Mouse (Mus musculus) midbrain, embryonic 12.5 days (tissue): ENCODE data around the gene Maml3. TPM values are rescaled to one million over a fixed set of nuclear protein-coding genes. Genes with fewer than 3 reads are reported as not detected.

Experiments
- ATAC-seq: fragments of 200-750 bp; cut with Nextera tagmentation; 2 replicates; pipeline ENCODE4 v1.8.0; 2017; ENCODE audit warnings: low read depth, moderate TSS enrichment, moderate library complexity; ENCODE audit not compliant: low FRiP score
- H3K27ac ChIP-seq: fragments of 300-500 bp; sonication (generic); replicated peaks from 2 replicates; pipeline ENCODE4 v1.5.1; 2016; ENCODE audit warnings: mild to moderate bottlenecking
- H3K27me3 ChIP-seq: fragments of 300-500 bp; sonication (generic); 2 replicates; pipeline ENCODE4 v1.6.1; 2016; ENCODE audit warnings: mild to moderate bottlenecking
- H3K36me3 ChIP-seq: fragments of 300-500 bp; sonication (generic); 2 replicates; pipeline ENCODE4 v1.6.1; 2016
- H3K4me1 ChIP-seq: fragments of 300-500 bp; sonication (generic); 2 replicates; pipeline ENCODE4 v1.6.1; 2016
- H3K4me2 ChIP-seq: fragments of 300-500 bp; sonication (generic); replicated peaks from 2 replicates; pipeline ENCODE4 v1.6.1; 2016; ENCODE audit warnings: mild to moderate bottlenecking, moderate library complexity
- H3K4me3 ChIP-seq: fragments of 300-500 bp; sonication (generic); 2 replicates; pipeline ENCODE4 v1.5.1; 2016; ENCODE audit warnings: mild to moderate bottlenecking
- H3K9ac ChIP-seq: fragments of 300-500 bp; sonication (generic); replicated peaks from 2 replicates; pipeline ENCODE4 v1.6.1; 2016; ENCODE audit warnings: mild to moderate bottlenecking, moderate library complexity
- H3K9me3 ChIP-seq: fragments of 300-500 bp; sonication (generic); 2 replicates; pipeline ENCODE4 v1.6.1; 2016; ENCODE audit warnings: mild to moderate bottlenecking
- WGBS: fragments of 180-500 bp; shearing (Covaris S2); methylation state at CpG from one replicate; pipeline ENCODE4 v1.1.7; 2016; 5-methylcytosine and 5-hydroxymethylcytosine counted together
- polyA plus RNA-seq: library from polyadenylated mRNA; unstranded; fragments of >200 nt; fragmentation: Nextera tagmentation; extraction: Ambion mirVana; gene quantifications from 2 replicates; pipeline ENCODE4 v1.2.1, GENCODE M21; 2016

Gene Maml3
- polyA plus RNA-seq, 1 experiment from 2014 or later: 8.2 TPM

GRCm38 (mm10) chr3:51731949-51732636 is 372.8 kb downstream of the Maml3 start:
- Histone ChIP-seq H3K36me3 (no peaks in the 10 kb centered on the region), H3K4me1 (peaks cover 36% of the 10 kb centered on the region), H3K4me2 (no peak overlapping the region), H3K4me3 (no peak overlapping the region), H3K9me3 (no peaks in the 10 kb centered on the region), H3K27me3 (no peaks in the 10 kb centered on the region), H3K9ac (no peak overlapping the region), H3K27ac (peak overlapping the region; percentile 75)
- 70% methylated on average over 16 of the region's 16 CpGs for WGBS
- ATAC-seq: peak; percentile 48; the same call in 1 of the 2 replicates

- Histone ChIP-seq H3K27me3 (no peaks in the 10 kb centered on the region), H3K4me1 (peaks cover 36% of the 10 kb centered on the region), H3K4me3 (no peak overlapping the region), H3K9me3 (no peaks in the 10 kb centered on the region), H3K9ac (no peak overlapping the region), H3K4me2 (no peak overlapping the region), H3K27ac (no peak overlapping the region; the same call in 1 of the 2 replicates), H3K36me3 (no peaks in the 10 kb centered on the region)
- ATAC-seq: no peak
- 93% methylated on average over 7 of the region's 7 CpGs for WGBS
These were observed 374.2 kb downstream of the Maml3 start for GRCm38 (mm10) chr3:51730662-51731061.

GRCm38 (mm10) chr3:51729109-51729918 is 375.6 kb downstream of the Maml3 start:
- Histone ChIP-seq H3K27ac (no peak overlapping the region; the same call in none of the 2 replicates), H3K4me3 (no peak overlapping the region), H3K9ac (no peak overlapping the region), H3K9me3 (no peaks in the 10 kb centered on the region), H3K27me3 (no peaks in the 10 kb centered on the region), H3K36me3 (no peaks in the 10 kb centered on the region), H3K4me1 (peaks cover 36% of the 10 kb centered on the region), H3K4me2 (no peak overlapping the region)
- ATAC-seq: peak; percentile 64; the same call in 1 of the 2 replicates
- WGBS: 40% methylated on average over 14 of the region's 14 CpGs

- no peak overlapping the region for H3K9ac ChIP-seq
- ATAC-seq: 0 out of 2 replicates have a peak, but pooled peaks have one; percentile 16
- no peak overlapping the region for H3K4me3 ChIP-seq
- H3K9me3 ChIP-seq: no peaks in the 10 kb centered on the region
- no peaks in the 10 kb centered on the region for H3K36me3 ChIP-seq
- H3K4me2 ChIP-seq: no peak overlapping the region
- 83% methylated on average over 11 of the region's 12 CpGs for WGBS
- peaks cover 36% of the 10 kb centered on the region for H3K4me1 ChIP-seq
- H3K27ac ChIP-seq: no peak overlapping the region; the same call in 1 of the 2 replicates
- H3K27me3 ChIP-seq: no peaks in the 10 kb centered on the region
These were observed 376.4 kb downstream of the Maml3 start for GRCm38 (mm10) chr3:51728456-51728855.

GRCm38 (mm10) chr3:51727968-51728367 is 376.9 kb downstream of the Maml3 start:
- peaks cover 35% of the 10 kb centered on the region for H3K4me1 ChIP-seq
- peak overlapping the region; percentile 49 for H3K27ac ChIP-seq
- no peak overlapping the region for H3K4me3 ChIP-seq
- no peaks in the 10 kb centered on the region for H3K27me3 ChIP-seq
- ATAC-seq: no peak
- H3K9me3 ChIP-seq: no peaks in the 10 kb centered on the region
- no peak overlapping the region for H3K9ac ChIP-seq
- no peaks in the 10 kb centered on the region for H3K36me3 ChIP-seq
- WGBS: 80% methylated on average over 8 of the region's 8 CpGs
- no peak overlapping the region for H3K4me2 ChIP-seq

GRCm38 (mm10) chr3:51727487-51727886 is 377.4 kb downstream of the Maml3 start:
- no peak overlapping the region for H3K9ac ChIP-seq
- no peak overlapping the region for H3K4me3 ChIP-seq
- H3K36me3 ChIP-seq: no peaks in the 10 kb centered on the region
- no peaks in the 10 kb centered on the region for H3K9me3 ChIP-seq
- H3K4me1 ChIP-seq: peaks cover 30% of the 10 kb centered on the region
- no peak for ATAC-seq
- H3K4me2 ChIP-seq: no peak overlapping the region
- 81% methylated on average over 3 of the region's 3 CpGs for WGBS
- no peaks in the 10 kb centered on the region for H3K27me3 ChIP-seq
- H3K27ac ChIP-seq: 0 out of 2 replicates have a peak overlapping the region, but pooled peaks have one; percentile 49

- Histone ChIP-seq H3K27ac (no peak overlapping the region), H3K4me2 (no peak overlapping the region), H3K4me3 (no peak overlapping the region), H3K27me3 (no peaks in the 10 kb centered on the region), H3K9me3 (no peaks in the 10 kb centered on the region), H3K9ac (no peak overlapping the region), H3K4me1 (peaks cover 19% of the 10 kb centered on the region), H3K36me3 (no peaks in the 10 kb centered on the region)
- no peak for ATAC-seq
- WGBS: 92% methylated on average over 6 of the region's 6 CpGs
These were observed 378.6 kb downstream of the Maml3 start for GRCm38 (mm10) chr3:51726257-51726656.

- no peaks in the 10 kb centered on the region; the same call in 1 of the 2 replicates for H3K4me1 ChIP-seq
- H3K27me3 ChIP-seq: no peaks in the 10 kb centered on the region
- H3K36me3 ChIP-seq: no peaks in the 10 kb centered on the region
- no peak overlapping the region for H3K4me2 ChIP-seq
- H3K9me3 ChIP-seq: no peaks in the 10 kb centered on the region
- no peak overlapping the region for H3K4me3 ChIP-seq
- no peak for ATAC-seq
- no peak overlapping the region for H3K27ac ChIP-seq
- no peak overlapping the region for H3K9ac ChIP-seq
- 92% methylated on average over 1 of the region's 1 CpGs for WGBS
These were observed 384.9 kb downstream of the Maml3 start for GRCm38 (mm10) chr3:51719982-51720381.

- Histone ChIP-seq H3K27ac (no peak overlapping the region), H3K4me3 (no peak overlapping the region), H3K9ac (no peak overlapping the region), H3K9me3 (no peaks in the 10 kb centered on the region), H3K27me3 (no peaks in the 10 kb centered on the region), H3K4me2 (no peak overlapping the region), H3K36me3 (no peaks in the 10 kb centered on the region), H3K4me1 (peaks cover 3% of the 10 kb centered on the region; the same call in 1 of the 2 replicates)
- 96% methylated on average over 3 of the region's 3 CpGs for WGBS
- ATAC-seq: no peak
These were observed 385.5 kb downstream of the Maml3 start for GRCm38 (mm10) chr3:51719373-51719772.

GRCm38 (mm10) chr3:51717909-51718308 is 387.0 kb downstream of the Maml3 start:
- no peak overlapping the region for H3K4me3 ChIP-seq
- peaks cover 12% of the 10 kb centered on the region for H3K4me1 ChIP-seq
- H3K4me2 ChIP-seq: no peak overlapping the region
- H3K36me3 ChIP-seq: no peaks in the 10 kb centered on the region
- no peak for ATAC-seq
- no peaks in the 10 kb centered on the region for H3K27me3 ChIP-seq
- H3K9ac ChIP-seq: no peak overlapping the region
- H3K27ac ChIP-seq: no peak overlapping the region
- 76% methylated on average over 4 of the region's 4 CpGs for WGBS
- H3K9me3 ChIP-seq: no peaks in the 10 kb centered on the region

GRCm38 (mm10) chr3:51717455-51717854 is 387.4 kb downstream of the Maml3 start:
- H3K9me3 ChIP-seq: no peaks in the 10 kb centered on the region
- H3K36me3 ChIP-seq: no peaks in the 10 kb centered on the region
- no peak overlapping the region for H3K4me3 ChIP-seq
- WGBS: 67% methylated on average over 3 of the region's 3 CpGs
- H3K27ac ChIP-seq: no peak overlapping the region
- no peaks in the 10 kb centered on the region for H3K27me3 ChIP-seq
- no peak overlapping the region for H3K4me2 ChIP-seq
- no peak for ATAC-seq
- peaks cover 14% of the 10 kb centered on the region for H3K4me1 ChIP-seq
- H3K9ac ChIP-seq: no peak overlapping the region

GRCm38 (mm10) chr3:51714469-51714868 is 390.4 kb downstream of the Maml3 start:
- peaks cover 16% of the 10 kb centered on the region for H3K4me1 ChIP-seq
- H3K27me3 ChIP-seq: no peaks in the 10 kb centered on the region
- no peaks in the 10 kb centered on the region for H3K36me3 ChIP-seq
- no peak overlapping the region for H3K9ac ChIP-seq
- no peak overlapping the region for H3K4me2 ChIP-seq
- 84% methylated on average over 5 of the region's 5 CpGs for WGBS
- no peaks in the 10 kb centered on the region for H3K9me3 ChIP-seq
- H3K27ac ChIP-seq: no peak overlapping the region
- ATAC-seq: no peak
- no peak overlapping the region for H3K4me3 ChIP-seq
